Mouse (Mus musculus) cerebellum, adult 11-12 months (tissue): Measurements from ENCODE around the gene Btbd3.
A peak's percentile ranks its signal among the peaks of the same experiment; 100 is the strongest.
"Not testable (repeated sequence)": the region's sequence is repeated elsewhere in the genome, so short reads cannot be mapped to it uniquely, and the experiment has no call there.

ENCODE experiments used
- DNase-seq: peaks from one replicate; pipeline ENCODE4 v3.0.0; 2022

Btbd3 gene

DNA sequence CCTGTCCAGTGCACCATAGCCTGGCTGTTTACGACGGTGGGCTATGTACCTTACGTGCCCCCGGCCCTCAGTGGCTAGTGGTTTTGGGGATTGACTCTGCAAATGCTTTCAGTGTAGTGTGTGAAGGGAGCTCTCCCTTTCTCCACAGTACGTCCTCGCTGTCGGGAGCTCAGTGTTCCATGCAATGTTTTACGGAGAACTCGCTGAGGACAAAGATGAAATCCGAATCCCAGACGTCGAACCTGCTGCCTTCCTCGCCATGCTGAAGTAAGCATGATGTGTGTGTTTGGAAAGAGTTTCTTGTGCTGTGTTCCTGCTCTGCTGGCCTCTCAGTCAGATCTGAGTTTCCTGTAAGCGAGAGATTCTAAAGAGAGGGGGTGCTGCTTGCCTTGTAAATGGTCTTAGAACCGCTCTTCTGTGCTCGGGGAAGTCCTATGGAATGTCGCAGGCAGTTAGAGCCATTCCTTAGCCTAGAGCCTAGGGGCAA lies 23.9 kb downstream of the Btbd3 start:
- peak; percentile 54 for DNase-seq

DNA sequence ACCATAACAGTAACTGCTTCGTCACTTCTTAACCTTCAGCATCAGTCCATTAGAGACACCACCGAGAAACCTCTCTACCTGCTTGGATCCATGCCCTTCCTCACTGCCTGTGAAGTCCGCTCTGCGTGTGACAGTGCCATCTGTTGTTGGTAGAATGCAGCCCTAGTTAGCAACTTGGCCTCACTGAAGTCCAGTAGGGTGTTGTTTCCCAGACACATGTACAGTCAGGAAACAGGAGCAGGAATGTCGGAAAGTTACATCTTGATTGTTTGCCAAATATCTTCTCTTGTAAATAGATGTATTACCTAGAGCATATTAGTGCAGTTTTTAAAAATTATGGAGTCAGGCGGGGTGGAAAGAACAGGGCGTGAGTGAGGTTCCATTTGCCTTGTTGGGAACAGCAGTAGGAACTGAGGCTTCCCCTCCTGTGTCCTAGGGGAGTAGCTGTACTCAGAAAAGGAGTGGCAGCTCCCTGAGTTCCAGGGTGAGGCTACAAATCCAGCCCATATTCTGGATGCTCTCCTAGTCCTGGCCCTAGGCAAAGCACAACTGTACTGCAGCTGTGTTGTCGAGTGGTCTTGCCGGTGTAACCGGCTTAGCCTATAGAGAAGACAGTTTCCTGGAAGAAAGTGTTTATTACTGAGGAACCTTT lies 25.3 kb downstream of the Btbd3 start:
- DNase-seq, result peak; percentile 94

DNA sequence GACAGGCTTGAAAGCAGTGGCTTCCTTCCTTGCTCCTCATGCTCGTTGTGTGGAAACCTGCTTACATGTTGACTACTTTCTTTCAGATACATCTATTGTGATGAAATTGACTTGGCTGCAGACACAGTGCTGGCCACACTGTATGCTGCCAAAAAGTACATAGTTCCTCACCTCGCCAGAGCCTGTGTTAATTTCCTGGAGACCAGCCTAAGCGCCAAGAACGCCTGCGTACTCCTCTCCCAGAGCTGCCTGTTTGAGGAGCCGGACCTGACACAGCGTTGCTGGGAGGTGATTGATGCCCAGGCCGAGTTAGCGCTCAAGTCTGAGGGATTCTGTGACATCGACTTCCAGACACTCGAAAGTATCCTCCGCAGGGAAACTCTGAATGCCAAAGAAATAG lies 27.0 kb downstream of the Btbd3 start:
- peak; percentile 87 for DNase-seq

DNA sequence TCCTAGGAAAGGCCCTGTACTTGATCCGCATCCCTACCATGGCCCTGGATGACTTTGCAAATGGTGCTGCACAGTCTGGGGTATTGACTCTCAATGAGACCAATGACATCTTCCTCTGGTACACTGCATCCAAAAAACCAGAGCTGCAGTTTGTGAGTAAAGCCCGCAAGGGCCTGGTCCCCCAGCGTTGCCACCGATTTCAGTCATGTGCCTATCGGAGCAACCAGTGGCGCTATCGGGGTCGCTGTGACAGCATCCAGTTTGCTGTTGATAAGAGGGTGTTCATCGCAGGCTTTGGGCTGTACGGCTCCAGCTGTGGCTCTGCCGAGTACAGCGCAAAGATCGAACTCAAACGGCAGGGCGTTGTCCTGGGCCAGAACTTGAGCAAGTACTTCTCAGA lies 27.5 kb downstream of the Btbd3 start:
- DNase-seq, result peak; percentile 46

DNA sequence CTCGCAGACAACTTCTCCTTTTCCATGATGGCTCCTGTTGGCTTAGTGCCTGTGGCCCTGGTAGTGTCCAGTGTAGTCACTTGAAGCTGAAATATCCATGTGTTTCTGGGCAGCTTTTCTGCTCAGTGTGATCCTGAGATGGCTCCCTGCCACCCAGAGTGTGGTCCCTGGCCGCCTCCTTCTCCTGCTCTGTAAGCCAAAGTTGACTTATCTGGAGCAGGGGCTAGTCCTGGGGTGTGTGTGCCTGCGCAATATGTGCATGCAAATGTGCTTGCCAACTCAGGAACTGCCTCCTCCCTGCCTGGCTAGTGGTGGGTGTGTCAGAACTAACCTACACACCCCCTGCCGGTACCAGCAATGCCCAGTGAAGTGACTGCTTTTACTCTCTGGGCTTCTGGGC lies 29.4 kb downstream of the Btbd3 start:
- peak; percentile 92 for DNase-seq

DNA sequence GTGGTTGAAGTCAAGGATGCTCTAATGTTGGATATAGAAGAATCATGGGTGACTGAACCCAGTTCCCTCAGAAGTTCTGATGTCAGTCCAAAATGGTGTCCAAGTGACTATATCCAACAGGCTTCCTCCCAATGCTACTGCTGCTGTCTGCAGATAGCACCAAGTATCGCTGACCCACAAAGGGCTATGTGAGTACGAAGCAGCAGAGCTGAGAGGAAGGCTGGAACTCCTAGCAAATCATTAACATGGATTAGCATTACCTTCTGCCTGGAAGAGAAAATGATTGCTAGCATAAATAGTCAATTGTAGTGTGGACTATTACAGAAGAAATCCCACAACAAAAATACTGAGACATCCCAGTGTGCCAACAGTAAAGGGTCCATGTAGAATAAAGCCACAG lies 33.8 kb downstream of the Btbd3 start:
- DNase-seq, result no peak

DNA sequence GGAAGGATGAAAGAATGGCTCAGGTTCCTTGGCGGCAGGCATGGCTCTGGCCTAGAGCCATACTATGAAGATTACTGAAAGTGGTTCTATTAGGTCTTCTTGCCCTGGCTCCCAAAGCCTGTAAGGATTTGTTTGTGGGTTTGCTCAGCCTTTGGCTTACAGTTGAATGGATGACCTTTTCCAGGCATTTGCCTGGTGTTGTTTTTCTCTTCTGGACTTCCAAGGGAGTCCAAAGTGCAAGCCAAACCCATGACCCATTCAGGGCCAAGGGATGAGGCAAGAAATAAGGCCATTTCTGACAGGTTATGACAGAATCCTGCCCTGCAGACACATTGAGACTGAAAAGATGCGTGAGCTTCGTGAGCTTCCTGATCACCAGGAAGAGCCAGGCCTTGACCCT lies 37.9 kb downstream of the Btbd3 start:
- no peak for DNase-seq

DNA sequence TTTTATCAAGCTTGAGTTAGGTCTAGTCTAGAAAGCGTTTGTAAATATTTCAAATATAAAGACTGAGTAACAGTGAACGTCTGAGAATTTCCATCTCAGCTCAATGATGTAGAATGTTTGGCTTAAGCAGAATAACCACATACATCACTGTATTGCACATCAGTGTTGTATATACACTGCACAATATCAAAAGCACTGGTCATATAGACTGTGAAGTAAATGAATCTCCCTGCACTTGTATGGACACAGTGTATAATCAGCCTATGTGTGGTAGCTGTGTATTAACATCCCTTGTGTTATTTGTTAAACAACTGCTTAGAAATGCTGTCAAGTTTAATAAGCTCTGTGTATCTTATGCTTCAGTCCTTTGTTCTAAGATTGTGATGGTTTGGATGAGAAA lies 49.9 kb downstream of the Btbd3 start:
- DNase-seq, result no peak

DNA sequence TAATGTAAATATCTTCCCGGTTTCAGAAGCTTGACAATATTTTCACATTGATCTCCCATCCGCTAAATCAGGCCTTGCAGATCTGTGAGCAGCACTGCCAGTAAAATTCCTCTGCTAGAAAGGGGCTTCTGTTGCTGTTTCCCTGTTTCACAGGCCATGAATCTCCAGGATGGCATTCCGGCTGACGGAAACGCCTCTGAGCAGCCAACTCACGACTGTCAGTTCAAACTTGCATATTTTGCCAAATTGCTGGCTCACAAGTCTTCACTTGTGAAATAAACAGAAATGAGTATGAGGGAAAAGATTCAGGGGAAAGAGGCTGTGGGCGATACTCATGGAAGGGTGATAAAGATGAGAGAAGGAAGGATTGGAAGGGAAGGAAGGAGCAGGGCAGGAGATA lies 59.3 kb downstream of the Btbd3 start:
- no peak for DNase-seq

DNA sequence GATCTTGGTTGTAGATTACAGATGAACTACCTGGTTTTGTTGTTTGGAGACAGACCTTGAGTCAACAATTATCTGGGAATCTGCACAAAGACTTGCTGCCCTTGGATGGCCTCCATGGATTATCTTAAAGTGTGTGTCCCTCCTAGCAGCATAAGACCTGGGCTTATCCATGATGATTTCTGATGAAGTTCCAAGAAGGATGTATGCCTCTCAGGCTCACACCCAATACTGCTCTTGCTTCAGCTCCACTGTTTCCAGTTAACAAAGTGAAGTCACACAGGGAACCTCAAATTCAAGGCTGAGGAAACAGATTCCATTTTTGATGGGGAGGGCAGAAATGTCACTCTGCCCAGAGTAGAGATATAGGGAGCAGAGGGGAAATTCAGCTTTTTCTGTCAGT lies 64.0 kb downstream of the Btbd3 start:
- DNase-seq, result no peak

DNA sequence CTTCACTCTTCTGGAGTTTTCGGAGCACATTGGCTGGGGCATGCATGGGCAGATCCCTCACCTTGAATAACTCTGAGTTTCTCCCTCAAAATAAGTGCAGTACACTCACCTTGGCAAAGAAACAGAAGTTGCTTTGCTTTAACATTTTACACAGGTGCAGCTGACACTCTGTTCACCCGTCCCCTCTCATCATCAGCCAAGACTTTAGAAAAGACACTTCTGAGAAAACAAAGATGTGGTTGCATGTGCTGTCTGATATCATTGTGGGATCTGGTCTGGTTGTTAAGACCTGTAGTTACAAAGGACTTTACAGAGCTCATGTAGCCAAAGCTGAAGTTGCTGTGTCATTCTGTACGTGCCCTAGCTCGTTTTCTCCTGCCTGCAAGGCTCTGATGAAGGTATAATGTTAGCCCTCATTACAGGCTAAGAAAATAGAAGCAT lies 64.7 kb downstream of the Btbd3 start:
- DNase-seq, result no peak

DNA sequence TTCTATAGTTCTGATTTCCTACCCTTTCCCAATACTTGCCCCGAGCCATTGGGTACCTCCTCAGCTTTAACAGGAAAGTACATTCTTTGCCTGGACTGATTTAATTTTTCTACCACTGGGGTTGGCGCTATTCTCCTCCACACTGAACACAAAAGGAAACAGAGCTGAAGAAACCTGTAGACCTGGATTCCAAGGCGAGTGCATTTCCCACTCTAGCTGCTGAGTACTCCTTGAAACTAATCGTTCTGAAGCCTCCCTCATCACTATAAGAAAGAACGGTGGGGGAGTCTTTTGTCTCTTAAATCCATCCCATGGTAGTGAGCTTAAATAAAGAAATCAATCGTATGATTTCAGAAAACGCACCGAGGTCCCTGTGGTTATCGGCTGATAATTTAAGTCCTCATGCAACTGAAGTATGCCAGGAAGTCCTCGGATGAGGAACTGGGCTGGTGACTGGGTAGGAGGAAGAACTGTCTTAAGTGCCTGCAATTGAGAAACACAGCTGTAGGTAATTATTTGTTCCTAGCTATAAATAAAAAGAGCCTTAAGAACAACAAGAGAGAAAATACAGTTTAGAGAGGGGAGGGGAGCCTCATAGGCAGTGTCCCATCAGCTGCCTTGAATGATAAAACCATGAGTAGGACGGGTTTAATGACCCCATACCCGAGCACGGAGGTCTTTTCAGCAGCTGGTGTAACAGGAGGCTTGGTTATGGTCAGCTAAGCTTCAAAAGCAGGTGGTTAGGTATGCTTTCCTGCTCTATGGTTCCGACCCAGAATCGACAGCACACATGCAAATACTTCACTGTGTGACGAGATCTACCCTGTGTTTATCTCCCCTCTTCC lies 66.1 kb downstream of the Btbd3 start:
- DNase-seq, result no peak

DNA sequence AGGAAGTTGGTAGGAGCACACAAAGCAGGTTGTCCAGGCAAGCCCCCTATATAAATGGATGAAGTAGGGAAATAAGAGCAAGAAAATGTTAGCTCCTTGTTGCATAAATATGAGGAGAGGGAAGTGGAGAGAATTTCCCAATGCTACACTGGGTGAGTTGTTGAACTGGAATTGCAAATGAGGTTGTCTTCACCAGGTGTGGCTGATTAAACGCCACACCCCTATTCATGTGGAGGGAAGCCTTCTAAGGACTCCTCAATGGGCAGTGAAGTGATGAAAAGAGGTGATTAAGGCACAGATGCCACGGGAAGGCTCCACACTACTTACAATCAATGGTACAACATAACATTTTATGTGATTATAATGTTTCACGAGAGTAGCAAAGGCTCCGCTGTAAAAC lies 70.0 kb downstream of the Btbd3 start:
- DNase-seq, result no peak

DNA sequence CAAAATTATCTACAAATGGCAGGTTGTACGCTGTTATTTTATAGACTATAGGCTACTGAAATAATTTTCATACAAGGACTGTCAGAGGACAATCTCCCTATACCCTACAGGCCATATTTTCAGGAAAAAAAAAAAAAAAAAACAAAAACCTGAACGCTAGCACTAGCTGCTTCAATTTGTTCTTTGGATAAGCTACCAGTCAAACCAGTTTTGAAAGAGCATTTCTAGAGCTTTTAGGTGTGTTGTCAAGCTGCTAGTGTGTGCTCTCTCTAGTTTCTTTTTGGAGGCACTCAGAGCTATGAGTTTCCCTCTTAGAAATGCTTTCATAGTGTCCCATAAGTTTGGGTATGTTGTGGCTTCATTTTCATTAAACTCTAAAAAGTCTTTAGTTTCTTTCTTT lies 77.8 kb downstream of the Btbd3 start:
- not testable (repeated sequence) for DNase-seq

DNA sequence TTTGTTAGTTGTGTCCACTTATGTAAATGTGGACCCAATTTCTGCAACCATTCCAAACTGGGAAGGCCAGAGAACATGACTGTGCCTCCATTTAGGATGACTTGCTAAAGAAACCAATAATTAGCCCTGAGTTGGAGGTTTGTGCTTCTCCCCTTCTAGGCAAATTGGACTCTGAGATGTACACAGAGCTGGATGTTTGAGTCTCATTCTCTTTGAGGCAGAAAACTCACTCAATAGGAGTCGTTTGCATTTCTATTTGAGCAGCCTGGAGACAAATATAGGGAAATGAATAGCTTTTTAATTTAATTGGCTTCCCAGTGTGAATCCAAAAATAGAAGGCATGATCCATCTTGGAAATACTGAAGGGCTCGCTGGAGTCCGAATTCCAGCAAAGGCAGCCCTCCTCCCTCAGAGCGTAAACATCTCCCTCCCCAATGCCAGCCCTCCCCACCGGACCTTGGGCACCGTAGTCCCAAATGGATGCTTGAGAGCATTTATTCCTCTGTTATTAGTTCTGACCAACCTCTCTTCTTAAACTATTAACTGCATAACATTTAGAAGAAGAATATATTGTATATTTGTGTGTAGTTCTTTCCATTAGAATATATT lies 81.6 kb downstream of the Btbd3 start:
- DNase-seq, result no peak

DNA sequence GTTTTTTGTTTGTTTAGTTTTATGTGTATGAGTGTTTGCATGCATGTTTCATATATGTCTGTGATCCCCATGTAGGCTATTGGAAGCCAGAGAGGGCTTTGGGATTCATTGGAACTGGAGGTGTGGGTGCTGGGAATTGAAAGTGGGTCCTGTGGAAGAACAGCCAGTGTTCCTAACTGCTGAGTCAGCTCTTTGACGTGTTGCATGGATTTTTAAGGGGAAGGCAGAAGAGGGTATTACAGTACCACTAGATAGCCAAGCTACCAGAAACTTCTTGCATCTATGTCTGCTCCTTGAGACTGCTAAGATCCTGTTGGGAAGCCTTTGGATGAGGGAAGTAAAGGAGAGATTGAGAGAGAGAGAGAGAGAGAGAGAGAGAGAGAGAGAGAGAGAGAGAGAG lies 82.2 kb downstream of the Btbd3 start:
- no peak for DNase-seq

DNA sequence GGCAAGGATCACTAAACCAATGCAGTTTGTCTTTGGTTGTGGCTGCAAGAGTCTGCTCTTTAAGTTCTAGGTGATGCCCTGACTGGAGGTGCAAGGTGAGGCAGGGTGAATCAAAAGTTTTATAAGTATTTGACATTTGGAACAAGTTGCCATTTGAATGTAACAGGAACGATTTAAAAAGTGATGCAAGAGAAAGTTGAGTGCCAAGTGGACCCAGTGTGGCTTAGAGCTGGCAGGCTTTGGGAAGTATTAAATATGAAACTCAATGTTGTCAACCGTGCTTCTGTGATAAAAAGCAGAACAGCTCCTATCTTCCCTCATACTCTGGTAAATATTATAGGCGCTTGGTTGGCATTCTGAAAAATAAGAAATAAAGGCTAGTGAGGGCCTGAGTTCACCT lies 99.0 kb downstream of the Btbd3 start:
- no peak for DNase-seq

DNA sequence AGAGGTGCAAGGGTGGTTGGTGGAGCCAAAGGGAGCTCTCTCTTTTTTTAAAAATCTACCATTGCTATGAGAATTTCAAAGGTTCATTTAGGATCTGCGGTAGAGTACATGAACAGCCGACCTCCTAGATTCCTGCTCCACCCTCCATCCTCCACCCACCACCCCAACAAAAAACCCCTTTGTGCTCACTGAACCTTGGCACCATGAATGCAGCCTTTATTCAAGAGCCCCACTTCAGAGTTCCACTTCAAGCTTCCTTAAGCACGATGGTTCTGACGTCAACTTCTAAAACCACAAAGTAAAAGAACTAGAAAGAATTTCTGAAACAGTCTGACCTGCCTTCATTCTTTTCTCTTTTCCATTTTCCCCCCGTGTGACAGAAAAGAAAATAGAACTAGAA lies 106.1 kb downstream of the Btbd3 start:
- DNase-seq, result no peak

DNA sequence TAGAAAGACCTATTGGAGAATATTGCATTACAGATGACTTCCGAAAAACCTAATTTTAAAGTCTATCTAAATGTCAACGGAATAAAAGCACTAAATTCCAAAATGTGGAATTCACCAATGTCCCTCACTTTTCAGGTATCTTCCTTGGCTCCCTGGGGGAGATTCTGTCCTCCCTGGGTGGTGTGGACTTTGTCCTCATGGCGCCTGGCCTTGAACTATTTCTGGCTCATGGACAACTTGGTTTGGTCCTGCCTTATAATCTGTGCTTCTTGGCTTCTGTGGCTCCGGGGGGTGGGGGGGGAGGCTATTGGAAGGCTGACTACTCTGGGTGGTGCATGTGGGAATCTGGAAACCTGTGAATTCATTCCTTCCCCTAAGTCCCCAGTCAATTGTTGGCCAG lies 109.0 kb downstream of the Btbd3 start:
- DNase-seq, result no peak

DNA sequence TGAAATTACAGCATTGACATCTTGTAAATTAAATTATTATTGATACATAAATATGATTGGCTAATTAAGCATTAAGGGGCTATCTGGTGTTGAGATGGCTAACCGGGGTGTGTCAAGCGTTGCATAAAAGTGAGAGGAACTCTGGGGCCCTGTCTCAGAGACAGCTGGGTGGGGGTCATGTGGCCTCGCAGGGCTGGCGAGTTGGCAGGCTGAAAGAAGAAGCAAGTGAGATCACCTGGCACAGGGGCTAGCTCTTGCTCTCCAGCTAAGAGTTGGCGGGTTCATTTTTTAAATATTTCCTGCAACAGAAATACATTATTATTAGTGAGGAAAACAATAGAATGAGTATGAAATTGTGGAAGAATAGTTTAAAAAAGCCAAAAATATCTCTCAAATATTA lies 118.2 kb downstream of the Btbd3 start:
- DNase-seq, result peak; percentile 76

DNA sequence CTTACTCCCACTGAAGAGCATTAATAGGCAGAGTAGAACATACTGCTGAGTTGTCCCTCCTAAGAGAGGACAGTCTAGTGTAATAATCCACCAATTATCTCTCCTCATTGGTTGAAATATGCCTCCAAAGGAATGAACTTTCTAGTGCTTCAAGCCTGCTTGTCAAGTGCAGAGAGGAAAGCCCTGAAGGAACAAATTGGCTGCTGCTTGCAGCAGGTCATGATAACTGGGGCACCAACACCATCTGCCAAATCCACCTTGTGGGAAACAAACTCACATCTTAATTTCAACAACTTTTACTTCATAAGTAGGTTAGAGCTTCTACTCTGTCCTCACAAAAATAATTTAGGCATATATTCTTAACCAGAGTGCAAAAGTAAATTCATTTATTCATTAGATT lies 122.5 kb downstream of the Btbd3 start:
- DNase-seq, result peak; percentile 36

DNA sequence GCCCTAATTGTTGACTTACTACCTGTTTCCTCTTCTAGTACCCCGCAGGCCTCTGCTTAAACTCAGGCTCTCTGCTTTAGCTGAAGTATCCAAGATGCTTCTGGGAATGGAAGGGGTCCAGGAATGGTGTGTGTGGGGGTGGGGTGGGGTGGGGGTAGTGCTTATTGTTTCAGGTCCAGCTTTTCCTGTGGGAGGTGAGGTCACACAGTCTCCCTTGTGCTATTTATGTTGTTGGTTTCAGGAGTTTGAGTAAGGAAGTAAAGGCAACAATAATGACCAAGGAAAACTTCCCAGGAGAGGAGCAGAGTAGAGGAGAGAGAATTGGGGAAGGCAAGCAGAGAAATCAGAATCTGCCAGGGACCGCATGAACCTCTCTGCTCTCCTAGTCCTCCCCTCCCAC lies 128.4 kb downstream of the Btbd3 start:
- DNase-seq, result no peak

DNA sequence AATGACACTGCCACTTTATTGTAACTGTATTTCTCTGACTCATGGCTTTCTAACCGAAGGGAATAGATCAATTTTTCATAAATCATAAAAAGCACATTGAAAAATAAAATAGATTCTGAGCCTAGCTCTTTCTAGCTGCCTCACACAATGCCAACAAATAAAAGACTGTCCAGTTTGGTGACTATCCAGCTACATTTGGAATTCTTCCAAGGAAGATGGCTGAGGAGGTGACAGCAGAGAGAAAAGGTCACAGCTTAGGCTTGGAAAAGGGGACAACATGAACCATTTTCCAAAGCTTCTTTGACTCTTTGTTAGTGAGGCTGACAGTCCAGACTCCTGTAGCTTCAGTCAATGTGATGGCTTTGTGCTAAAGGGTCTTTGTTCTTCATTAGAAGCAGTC lies 132.2 kb downstream of the Btbd3 start:
- DNase-seq, result peak; percentile 33

DNA sequence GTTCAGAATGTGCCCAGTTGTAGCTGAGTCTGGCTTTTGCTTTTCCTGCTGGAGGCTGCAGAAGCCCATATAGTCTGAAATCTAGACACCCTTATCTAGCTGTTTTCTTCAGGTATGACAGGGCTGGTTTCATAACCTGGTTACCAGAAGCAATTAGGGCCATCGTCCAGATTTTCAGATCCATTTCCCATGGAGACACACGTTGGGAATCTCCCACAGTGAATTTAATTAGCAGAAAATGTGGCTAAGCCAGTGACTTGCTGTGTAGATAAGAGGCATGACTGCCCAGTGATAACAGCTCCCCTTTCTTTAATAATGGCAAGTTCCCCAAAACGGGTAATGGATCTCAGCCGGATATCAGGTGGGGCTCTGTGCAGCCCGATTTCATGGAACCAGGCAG lies 146.7 kb downstream of the Btbd3 start:
- peak; percentile 76 for DNase-seq
